Mouse (Mus musculus): ENCODE results near the gene Ddx28. TPM values are rescaled to one million over a fixed set of nuclear protein-coding genes. Genes with fewer than 3 reads are reported as not detected.
A peak's percentile ranks its signal among the peaks of the same experiment; 100 is the strongest.

The Ddx28 gene
- 19.5 and 20.1 TPM in 2 replicates for polyA plus RNA-seq (2016; fragmentation: Nextera tagmentation; extraction: Ambion mirVana)

DNA sequence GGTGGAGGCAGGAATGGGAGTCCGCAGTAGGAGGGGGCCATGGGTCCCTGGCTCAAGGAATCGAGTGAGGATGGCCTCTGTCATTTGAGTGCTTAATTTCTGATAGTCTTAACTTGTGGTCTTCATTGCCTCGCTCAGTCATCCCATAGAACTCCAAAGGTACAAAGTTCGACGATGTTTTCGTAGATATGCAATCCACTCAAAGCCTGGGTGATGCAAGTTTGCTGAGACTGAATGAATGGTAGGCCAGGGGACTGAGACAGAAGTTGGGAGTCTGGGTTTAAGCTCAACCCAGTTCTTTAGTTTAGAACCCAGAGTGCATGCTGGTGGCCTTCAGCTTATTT lies at the start of gene Ddx28:
TSS of gene Ddx28 (minus strand) at position 240 of the 344 bp plus-strand sequence.
- WGBS: 2% methylated on average over 6 of the region's 6 CpGs
- H3K9me3 ChIP-seq: no peaks in the 10 kb centered on the region
- peak within 1 kb of the TSS; percentile 73; the same call in 1 of the 2 replicates for H3K27ac ChIP-seq
- H3K27me3 ChIP-seq: no peaks in the 10 kb centered on the region
- H3K36me3 ChIP-seq (replicated peaks): peaks cover 10% of the 10 kb centered on the region
- H3K4me1 ChIP-seq: peaks cover 18% of the 10 kb centered on the region
- H3K4me2 ChIP-seq: peak within 1 kb of the TSS; percentile 99
- peak within 1 kb of the TSS; percentile 96 for H3K4me3 ChIP-seq (replicated peaks)
- ATAC-seq (ENCODE audit: low FRiP score): peak; percentile 4; the same call in 1 of the 2 replicates
- peak within 1 kb of the TSS; percentile 85 for H3K9ac ChIP-seq

DNA sequence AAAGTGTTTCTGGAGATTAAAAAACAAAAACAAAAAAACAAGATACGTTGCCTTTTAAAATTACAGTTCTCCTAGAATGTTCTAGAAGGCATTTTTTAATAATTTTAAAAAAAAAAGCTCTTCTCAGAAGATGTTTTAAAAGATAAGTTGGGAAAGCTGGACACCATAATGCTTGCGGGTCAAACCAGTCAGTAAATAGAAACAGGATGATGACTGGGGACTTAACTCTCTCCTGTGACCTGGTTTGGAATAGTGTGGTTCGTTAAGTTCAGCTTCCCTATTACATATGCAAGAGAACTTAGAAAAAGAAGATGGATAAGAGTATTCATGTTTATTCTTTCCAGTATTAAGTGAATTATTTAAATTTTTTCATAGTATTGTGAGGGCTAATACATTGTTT lies 48.8 kb upstream of the Ddx28 start:
- peak overlapping the region; percentile 68 for H3K4me2 ChIP-seq
- peak overlapping the region; percentile 74 for H3K4me3 ChIP-seq (replicated peaks)
- H3K27me3 ChIP-seq: no peaks in the 10 kb centered on the region
- H3K36me3 ChIP-seq (replicated peaks): no peaks in the 10 kb centered on the region
- peaks cover 30% of the 10 kb centered on the region for H3K4me1 ChIP-seq
- no peaks in the 10 kb centered on the region for H3K9me3 ChIP-seq
- H3K9ac ChIP-seq: no peak overlapping the region
- no peak for ATAC-seq (ENCODE audit: low FRiP score)
- no peak overlapping the region for H3K27ac ChIP-seq
- WGBS: 3% methylated on average over 3 of the region's 3 CpGs

DNA sequence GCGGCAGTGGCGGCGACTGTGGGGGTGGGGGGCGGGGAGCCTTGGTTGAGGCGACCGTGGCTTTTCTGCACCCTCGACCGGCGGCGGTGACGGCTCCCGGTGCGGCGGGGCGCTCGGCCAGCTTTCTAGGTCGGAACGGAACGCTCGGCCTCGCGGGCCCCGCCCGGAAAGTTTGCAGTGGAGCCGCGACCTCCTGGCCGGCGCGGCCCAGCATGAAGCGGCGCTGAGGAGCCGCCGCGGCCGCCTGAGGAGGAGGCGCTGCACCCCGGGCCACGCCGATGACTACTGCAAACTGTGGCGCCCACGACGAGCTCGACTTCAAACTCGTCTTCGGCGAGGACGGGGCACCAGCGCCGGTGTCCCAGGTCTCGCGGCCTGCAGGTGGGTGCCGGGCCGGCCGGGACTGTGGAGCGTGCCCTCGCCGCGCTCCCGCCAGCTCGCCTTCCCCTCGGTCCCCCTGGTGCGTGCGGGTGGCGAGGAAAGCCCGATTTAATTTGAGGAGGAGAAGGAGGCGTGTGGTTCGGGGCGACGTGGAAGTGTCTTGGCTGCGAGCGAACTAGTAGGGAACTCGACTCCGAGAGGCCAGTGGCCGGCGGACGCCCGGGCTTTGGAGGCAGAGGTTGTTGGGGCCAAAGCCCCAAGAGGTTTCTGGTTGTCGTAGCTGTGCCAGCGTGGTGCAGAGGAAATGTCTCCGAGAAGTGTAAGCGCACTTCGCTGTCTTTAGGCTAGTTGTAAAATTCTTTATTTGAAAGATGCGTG lies 48.1 kb upstream of the Ddx28 start:
- H3K36me3 ChIP-seq (replicated peaks): no peaks in the 10 kb centered on the region
- peak overlapping the region; percentile 68 for H3K4me2 ChIP-seq
- H3K9ac ChIP-seq: peak overlapping the region; percentile 85
- peak; percentile 85 for ATAC-seq (ENCODE audit: low FRiP score)
- no peaks in the 10 kb centered on the region for H3K27me3 ChIP-seq
- H3K9me3 ChIP-seq: no peaks in the 10 kb centered on the region
- peak overlapping the region; percentile 74 for H3K4me3 ChIP-seq (replicated peaks)
- under 1% methylated on average over 80 of the region's 83 CpGs for WGBS
- peaks cover 30% of the 10 kb centered on the region for H3K4me1 ChIP-seq
- H3K27ac ChIP-seq: peak overlapping the region; percentile 92

DNA sequence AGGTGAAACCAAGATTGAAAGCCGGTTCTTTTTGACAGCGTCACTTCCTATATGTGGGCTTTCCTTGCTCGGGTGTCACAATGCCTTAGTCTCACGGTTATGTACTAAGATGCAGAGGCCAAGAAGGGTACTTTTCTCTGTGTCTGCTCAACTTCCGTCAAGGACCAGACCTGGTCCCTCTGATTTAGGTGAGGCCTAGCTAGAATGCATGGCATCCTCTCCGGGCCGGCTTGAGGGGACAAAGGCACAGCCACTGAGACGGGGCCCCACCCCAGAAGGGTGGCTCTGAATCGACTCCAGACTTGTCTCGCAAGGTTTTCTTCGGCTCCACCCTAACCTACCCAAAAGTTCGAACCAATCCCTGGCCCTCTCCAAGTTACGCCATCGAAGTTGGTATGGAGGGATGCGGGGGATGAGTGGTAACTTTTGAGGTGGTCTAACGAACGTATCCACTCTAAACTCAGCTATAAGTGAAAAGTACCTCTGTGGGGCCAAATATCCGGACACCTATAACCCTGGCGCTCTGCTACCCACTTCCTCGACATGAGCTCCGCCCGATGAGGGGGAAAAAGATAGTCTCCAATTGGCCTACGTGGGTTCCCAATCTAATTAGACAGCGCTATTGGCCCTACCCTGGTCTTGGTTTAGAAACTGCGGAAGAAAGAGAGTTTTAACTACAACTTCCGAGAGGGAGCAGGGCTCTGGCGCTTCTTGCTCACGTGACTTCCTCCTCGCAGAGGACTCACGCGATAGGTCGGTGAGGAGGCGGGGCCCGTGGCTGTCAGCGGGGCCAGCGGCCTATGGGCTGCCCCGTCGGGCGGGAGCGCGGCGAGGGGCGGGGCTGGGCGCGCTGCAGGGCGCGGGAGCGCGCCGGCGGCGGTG lies 47.3 kb upstream of the Ddx28 start, which contains the start of gene Nfatc3:
TSS of gene Nfatc3 (plus strand) at position 110 of the 882 bp plus-strand sequence.
- Histone ChIP-seq H3K4me3 (replicated peaks) (peak within 1 kb of the TSS; percentile 74), H3K9ac (peak within 1 kb of the TSS; percentile 85), H3K4me1 (peaks cover 28% of the 10 kb centered on the region), H3K4me2 (peak within 1 kb of the TSS; percentile 69), H3K36me3 (replicated peaks) (0 out of 2 replicates have a peak, but pooled peaks cover 5% of the 10 kb centered on the region), H3K27ac (peak within 1 kb of the TSS; percentile 92), H3K9me3 (no peaks in the 10 kb centered on the region), H3K27me3 (no peaks in the 10 kb centered on the region)
- 1% methylated on average over 52 of the region's 52 CpGs for WGBS
- ATAC-seq (ENCODE audit: low FRiP score): peak; percentile 98

DNA sequence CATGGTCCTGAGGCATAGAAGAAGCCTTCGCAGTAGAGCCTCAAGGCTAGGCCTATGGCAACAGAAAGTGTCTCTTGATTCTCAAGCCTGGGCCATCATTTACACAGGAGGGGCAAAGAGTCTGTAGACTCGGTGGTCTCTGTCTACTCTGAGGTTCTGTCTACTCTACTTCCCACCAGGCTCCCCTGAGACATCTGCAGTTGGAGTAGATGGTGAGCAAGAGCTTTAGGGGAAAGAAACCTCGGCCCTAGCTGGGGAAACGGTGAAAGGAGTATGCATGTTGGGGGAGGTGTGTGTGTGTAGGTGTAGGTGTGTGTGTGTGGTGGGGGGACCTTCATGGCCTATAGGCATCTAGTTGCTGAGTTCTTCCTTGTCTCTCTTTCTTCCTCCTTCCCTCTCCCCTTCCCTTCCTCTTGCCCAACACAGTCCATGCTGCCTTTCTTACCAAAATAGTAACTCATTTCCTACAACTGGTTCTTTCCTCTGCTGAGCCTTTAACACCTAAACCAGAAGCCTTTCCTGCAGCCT lies 44.8 kb upstream of the Ddx28 start:
- WGBS: 88% methylated on average over 4 of the region's 4 CpGs
- peaks cover 29% of the 10 kb centered on the region for H3K36me3 ChIP-seq (replicated peaks)
- H3K4me3 ChIP-seq (replicated peaks): no peak overlapping the region
- H3K9ac ChIP-seq: no peak overlapping the region
- no peak for ATAC-seq (ENCODE audit: low FRiP score)
- H3K27me3 ChIP-seq: no peaks in the 10 kb centered on the region
- H3K9me3 ChIP-seq: no peaks in the 10 kb centered on the region
- no peak overlapping the region for H3K4me2 ChIP-seq
- H3K27ac ChIP-seq: no peak overlapping the region
- peaks cover 19% of the 10 kb centered on the region for H3K4me1 ChIP-seq

DNA sequence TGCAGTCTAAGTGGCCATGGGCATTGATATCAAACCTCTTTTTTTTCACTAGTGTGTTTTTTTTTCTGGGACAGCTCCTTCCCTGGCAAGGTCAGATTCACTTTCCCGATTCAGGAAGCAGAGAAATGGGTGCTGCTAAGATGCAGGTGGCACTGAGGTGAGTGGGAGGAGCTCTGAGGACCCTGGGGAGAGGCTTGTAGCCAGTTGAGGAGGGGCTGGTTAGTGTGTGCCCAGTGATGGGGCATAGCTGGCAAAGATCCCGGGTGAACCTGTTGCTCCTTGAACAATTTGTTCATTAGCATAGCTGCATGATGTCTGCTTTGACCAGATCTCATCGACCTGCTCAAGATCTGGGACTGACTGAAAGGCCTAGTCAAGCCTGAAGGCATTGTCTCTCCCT lies 43.4 kb upstream of the Ddx28 start:
- H3K4me3 ChIP-seq (replicated peaks): no peak overlapping the region
- H3K4me1 ChIP-seq: peaks cover 8% of the 10 kb centered on the region
- H3K9me3 ChIP-seq: no peaks in the 10 kb centered on the region
- H3K27me3 ChIP-seq: no peaks in the 10 kb centered on the region
- no peak overlapping the region for H3K9ac ChIP-seq
- 59% methylated on average over 3 of the region's 3 CpGs for WGBS
- H3K27ac ChIP-seq: no peak overlapping the region
- H3K36me3 ChIP-seq (replicated peaks): peaks cover 39% of the 10 kb centered on the region
- no peak for ATAC-seq (ENCODE audit: low FRiP score)
- no peak overlapping the region for H3K4me2 ChIP-seq

DNA sequence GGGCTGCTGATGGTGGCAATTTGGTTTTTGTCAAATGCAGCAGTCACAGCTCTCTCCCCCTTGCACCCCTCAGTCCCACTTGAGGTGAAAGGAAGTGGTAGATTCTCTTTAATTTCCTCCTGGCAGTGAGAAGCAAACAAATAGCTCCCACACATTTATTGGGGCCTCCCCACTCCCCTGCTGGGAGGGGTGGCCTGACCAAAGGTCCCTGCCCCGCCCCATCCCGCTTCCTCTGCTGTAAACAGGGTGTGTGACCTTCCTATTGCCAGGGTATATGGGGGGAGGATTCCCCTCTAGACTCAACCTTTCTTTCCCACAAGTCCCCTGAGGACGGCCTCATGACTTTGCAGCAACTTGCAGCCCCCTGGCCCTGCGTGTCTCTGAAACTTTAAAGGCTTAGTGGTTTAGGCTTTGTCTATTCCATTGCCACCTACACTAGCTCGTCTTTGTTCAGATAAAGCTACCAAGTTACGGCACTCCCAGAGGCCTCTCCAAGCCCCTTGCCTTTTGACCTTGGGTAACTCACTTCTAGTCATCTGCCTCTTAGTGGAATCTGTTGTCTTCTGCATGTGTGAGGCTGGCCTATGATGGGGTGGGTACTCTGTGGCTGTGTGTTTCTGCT lies 42.6 kb upstream of the Ddx28 start:
- no peak for ATAC-seq (ENCODE audit: low FRiP score)
- Histone ChIP-seq H3K9me3 (no peaks in the 10 kb centered on the region), H3K4me1 (peaks cover 8% of the 10 kb centered on the region), H3K9ac (no peak overlapping the region), H3K4me2 (no peak overlapping the region), H3K4me3 (replicated peaks) (no peak overlapping the region), H3K27me3 (no peaks in the 10 kb centered on the region), H3K27ac (no peak overlapping the region), H3K36me3 (replicated peaks) (peaks cover 39% of the 10 kb centered on the region)
- 80% methylated on average over 6 of the region's 6 CpGs for WGBS

DNA sequence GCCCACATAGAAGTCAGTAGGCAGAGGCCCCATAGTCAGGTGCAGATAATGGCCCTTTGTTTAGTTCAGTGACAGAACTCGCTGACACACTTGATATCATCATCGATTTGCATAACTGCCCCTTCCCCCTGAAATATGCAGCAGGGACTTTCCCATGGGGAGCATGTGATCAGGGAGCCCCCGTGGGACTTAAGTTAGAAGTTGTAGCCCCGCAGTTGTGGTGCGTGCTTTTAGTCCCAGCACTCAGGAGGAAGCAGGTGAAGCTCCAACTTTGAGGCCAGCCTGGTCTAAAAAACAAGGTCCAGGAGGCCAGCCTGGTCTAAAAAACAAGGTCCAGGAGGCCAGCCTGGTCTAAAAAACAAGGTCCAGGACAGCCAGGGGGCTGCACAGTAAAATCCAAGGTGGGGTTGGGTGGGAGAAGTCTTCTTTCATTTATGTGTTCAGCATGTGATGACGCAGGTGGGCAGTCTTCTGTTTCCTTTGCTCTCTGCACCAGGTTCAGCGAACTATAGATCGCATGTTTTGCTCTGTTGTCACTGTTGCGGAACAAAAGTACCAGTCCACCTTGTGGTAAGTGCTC lies 40.9 kb upstream of the Ddx28 start:
- no peak overlapping the region for H3K4me3 ChIP-seq (replicated peaks)
- H3K27me3 ChIP-seq: no peaks in the 10 kb centered on the region
- H3K36me3 ChIP-seq (replicated peaks): peaks cover 39% of the 10 kb centered on the region
- H3K9ac ChIP-seq: no peak overlapping the region
- WGBS: 96% methylated on average over 9 of the region's 9 CpGs
- no peak overlapping the region for H3K27ac ChIP-seq
- H3K9me3 ChIP-seq: no peaks in the 10 kb centered on the region
- H3K4me2 ChIP-seq: no peak overlapping the region
- no peak for ATAC-seq (ENCODE audit: low FRiP score)
- no peaks in the 10 kb centered on the region for H3K4me1 ChIP-seq

DNA sequence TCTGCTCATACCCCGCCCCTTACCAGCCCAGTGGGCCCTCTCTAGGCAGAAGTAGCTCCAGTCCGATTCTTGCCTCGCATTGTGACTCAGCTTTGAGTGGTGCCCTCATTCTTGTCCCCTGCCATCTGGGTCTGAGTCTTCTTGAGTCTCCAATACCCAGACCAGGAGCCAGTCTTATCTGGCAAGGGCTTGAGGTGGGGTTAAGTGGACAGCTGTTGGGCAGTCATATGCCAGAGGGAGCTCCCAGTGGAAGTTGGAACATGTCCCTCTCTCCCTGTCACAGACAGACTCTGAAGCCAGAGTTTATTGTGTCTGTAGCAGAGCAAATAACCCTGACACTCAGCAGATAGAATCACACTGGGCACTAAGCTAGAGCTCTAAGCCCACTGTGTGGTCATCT lies 39.4 kb upstream of the Ddx28 start:
- Histone ChIP-seq H3K4me1 (no peaks in the 10 kb centered on the region), H3K9ac (no peak overlapping the region), H3K9me3 (no peaks in the 10 kb centered on the region), H3K27ac (no peak overlapping the region), H3K4me2 (no peak overlapping the region), H3K36me3 (replicated peaks) (peaks cover 43% of the 10 kb centered on the region), H3K4me3 (replicated peaks) (no peak overlapping the region), H3K27me3 (no peaks in the 10 kb centered on the region)
- WGBS: 92% methylated on average over 3 of the region's 3 CpGs
- no peak for ATAC-seq (ENCODE audit: low FRiP score)

DNA sequence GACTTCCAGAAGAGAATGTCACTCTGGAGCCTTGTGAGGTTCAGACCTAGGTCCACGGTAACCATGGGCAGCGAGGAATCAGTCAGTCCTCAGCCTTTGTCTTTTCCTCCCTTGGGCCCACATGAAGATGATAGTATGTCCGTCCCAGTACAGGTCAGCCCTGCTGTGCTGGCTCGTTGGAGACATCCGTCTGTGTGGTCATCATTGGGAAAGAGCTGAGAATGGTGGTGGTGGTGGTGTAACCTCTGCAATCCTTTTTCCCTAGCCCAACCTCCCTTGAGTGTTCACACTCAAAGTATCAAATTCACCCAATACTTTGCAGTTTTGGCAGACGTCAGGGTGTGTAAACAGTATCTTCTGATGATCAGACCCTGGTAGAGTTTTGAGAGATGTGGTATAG lies 38.2 kb upstream of the Ddx28 start:
- H3K9me3 ChIP-seq: no peaks in the 10 kb centered on the region
- H3K27me3 ChIP-seq: no peaks in the 10 kb centered on the region
- ATAC-seq (ENCODE audit: low FRiP score): no peak
- WGBS: 90% methylated on average over 6 of the region's 6 CpGs
- H3K9ac ChIP-seq: no peak overlapping the region
- H3K4me1 ChIP-seq: no peaks in the 10 kb centered on the region
- peaks cover 47% of the 10 kb centered on the region for H3K36me3 ChIP-seq (replicated peaks)
- no peak overlapping the region for H3K4me3 ChIP-seq (replicated peaks)
- H3K4me2 ChIP-seq: no peak overlapping the region
- no peak overlapping the region for H3K27ac ChIP-seq

DNA sequence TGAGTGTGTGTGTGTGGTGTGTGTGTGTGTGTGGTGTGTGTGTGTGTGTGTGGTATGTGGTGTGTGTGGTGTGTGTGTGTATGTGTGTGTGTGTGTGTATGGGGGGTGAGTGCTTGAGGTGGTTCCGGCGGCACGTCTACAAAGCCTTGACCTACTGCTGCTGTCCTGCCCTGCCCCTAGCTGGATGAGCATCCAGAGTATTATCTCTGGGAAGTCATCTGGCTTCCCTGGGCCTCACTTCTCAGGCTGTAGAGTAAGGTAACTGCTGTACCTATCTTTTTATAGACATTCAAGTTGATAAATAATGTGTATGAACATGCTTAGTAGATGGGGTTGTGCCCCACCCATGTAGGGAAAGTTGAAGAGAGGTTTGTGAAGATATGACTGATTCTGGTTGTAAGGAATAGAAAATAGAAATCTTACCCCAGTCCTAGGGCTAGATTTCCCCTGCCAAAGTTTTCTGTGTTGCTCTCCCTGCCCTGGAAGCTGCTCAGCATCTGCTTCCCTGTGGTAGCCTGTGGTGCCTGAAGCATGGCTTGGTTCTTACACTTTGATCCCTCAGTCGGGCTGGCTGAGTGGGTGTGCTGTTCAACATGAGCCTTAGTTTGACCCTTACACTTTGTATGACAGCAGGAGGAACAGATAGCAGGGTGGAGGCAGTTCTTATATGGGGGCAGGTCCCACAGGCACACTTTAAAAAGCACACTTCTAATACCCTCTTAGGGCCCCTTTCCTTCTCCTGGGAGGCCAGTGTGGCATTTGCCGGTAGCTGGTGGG lies 36.4 kb upstream of the Ddx28 start:
- no peak for ATAC-seq (ENCODE audit: low FRiP score)
- no peaks in the 10 kb centered on the region for H3K4me1 ChIP-seq
- 92% methylated on average over 5 of the region's 5 CpGs for WGBS
- peaks cover 39% of the 10 kb centered on the region for H3K36me3 ChIP-seq (replicated peaks)
- H3K9ac ChIP-seq: no peak overlapping the region
- H3K4me3 ChIP-seq (replicated peaks): no peak overlapping the region
- H3K27ac ChIP-seq: no peak overlapping the region
- H3K27me3 ChIP-seq: no peaks in the 10 kb centered on the region
- no peaks in the 10 kb centered on the region for H3K9me3 ChIP-seq
- H3K4me2 ChIP-seq: no peak overlapping the region
